Mouse (Mus musculus) heart, adult 2 months (tissue): ENCODE data around the gene Lpcat2. TPM values are rescaled to one million over a fixed set of nuclear protein-coding genes. Genes with fewer than 3 reads are reported as not detected.

Experiments
- DNase-seq, 2 experiments: peaks; one replicate each; pipeline ENCODE4 v3.0.0; 2021
- H3K27ac ChIP-seq: fragments of 200-600 bp; 2 replicates; pipeline ENCODE4 v1.8.1; 2022
- H3K27me3 ChIP-seq: fragments of 200-500 bp; 2 replicates; pipeline ENCODE4 v1.6.1; 2012; ENCODE audit warnings: mild to moderate bottlenecking, low read length, inconsistent platforms, mixed read lengths; ENCODE audit not compliant: control insufficient read depth, insufficient read depth
- H3K36me3 ChIP-seq: fragments of 200-500 bp; 2 replicates; pipeline ENCODE4 v1.6.1; 2012; ENCODE audit warnings: low read length, inconsistent platforms; ENCODE audit not compliant: control insufficient read depth, insufficient read depth
- H3K4me1 ChIP-seq: fragments of 200-500 bp; 2 replicates; pipeline ENCODE4 v1.6.1; 2011; ENCODE audit warnings: low read length; ENCODE audit not compliant: control insufficient read depth, insufficient read depth
- H3K4me3 ChIP-seq: fragments of 200-600 bp; 2 replicates; pipeline ENCODE4 v1.8.1; 2022
- H3K79me2 ChIP-seq: fragments of 200-500 bp; replicated peaks from 2 replicates; pipeline ENCODE4 v1.6.1; 2012; ENCODE audit warnings: mild to moderate bottlenecking, inconsistent platforms, low read length, moderate library complexity, mixed read lengths; ENCODE audit not compliant: control insufficient read depth, insufficient read depth
- H3K9ac ChIP-seq: fragments of 200-500 bp; 2 replicates; pipeline ENCODE4 v1.6.1; 2012; ENCODE audit warnings: low read depth, mild to moderate bottlenecking, control low read depth, inconsistent platforms, low read length, mixed read lengths
- CTCF ChIP-seq: fragments of 200-600 bp; IDR thresholded peaks from 2 replicates; pipeline ENCODE4 v1.8.1; 2022; ENCODE audit warnings: antibody characterized with exemption, mild to moderate bottlenecking, moderate library complexity
- EP300 ChIP-seq: fragments of 200-500 bp; IDR thresholded peaks from 2 replicates; pipeline ENCODE4 v1.6.1; 2011; ENCODE audit warnings: low read depth, low read length, control low read depth; ENCODE audit not compliant: insufficient read depth
- POLR2A ChIP-seq: fragments of 200-500 bp; IDR thresholded peaks from 2 replicates; pipeline ENCODE4 v1.6.1; 2011; ENCODE audit warnings: mild to moderate bottlenecking, low read depth, low read length, control low read depth; ENCODE audit not compliant: insufficient read depth
- WGBS: fragments of 180-500 bp; shearing (Covaris S2); methylation state at CpG from one replicate; pipeline ENCODE4 v1.1.7; 2018; 5-methylcytosine and 5-hydroxymethylcytosine counted together
- intact Hi-C: fragments of 180-260 bp; cut with DNase I; formaldehyde crosslinking; loops from one replicate; pipeline ENCODE4 v1.15.1; 2025
- polyA plus RNA-seq: library from polyadenylated mRNA; depleted of rRNA; stranded (reverse); fragments of >200 nt; gene quantifications from 2 replicates; pipeline ENCODE4 v1.2.3, GENCODE M21; 2012
- total RNA-seq, 2 experiments: library from RNA; stranded (reverse); gene quantifications; 2 replicates each; pipeline ENCODE4 v1.2.3; 2021

The Lpcat2 gene
- total and polyA plus RNA-seq, 3 experiments = 0.72 to 1.4 (median 0.89) TPM

DNA sequence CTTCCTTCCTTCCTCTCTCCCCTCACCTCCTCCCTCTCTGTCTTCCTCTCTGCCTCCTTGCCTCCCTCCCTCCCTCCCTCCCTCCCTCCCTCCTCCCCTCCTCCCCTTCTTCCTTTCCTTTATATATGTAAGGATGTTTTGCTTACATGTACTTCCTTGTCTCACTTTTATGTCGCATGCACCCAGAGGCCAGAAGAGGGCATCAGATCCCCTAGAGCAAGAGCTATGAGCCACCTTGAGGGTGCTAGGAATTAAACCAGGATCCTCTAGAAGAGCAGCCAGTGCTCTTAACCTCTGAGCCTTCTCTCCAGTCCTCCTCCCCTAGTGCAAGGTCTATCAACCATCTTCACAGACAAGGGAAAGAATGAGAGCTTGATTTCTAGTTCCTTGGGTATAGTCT, 40.9 kb downstream of the Lpcat2 start:
- no peaks in the 10 kb centered on the region for H3K79me2 ChIP-seq
- intact Hi-C loops = loop anchor here (5.0 kb wide), 1 partner anchor 101 kb away; no protein-coding TSS in a partner anchor
- TF ChIP-seq CTCF (no peak), POLR2A (no peak), EP300 (no peak)
- no peaks in the 10 kb centered on the region; the same call in 1 of the 2 replicates for H3K4me1 ChIP-seq
- whole genome bisulfite sequencing = 54% methylated on average over 1 of the region's 1 CpGs
- no peak for DNase-seq
- H3K27ac ChIP-seq = no peak overlapping the region
- H3K36me3 ChIP-seq = no peaks in the 10 kb centered on the region
- no peaks in the 10 kb centered on the region for H3K27me3 ChIP-seq
- no peak overlapping the region for H3K9ac ChIP-seq
- no peak overlapping the region for H3K4me3 ChIP-seq

GRCm38 (mm10) chr8:92896611-92897010, 41.5 kb downstream of the Lpcat2 start:
- no peaks in the 10 kb centered on the region for H3K36me3 ChIP-seq
- TF ChIP-seq POLR2A = no peak
- TF ChIP-seq CTCF = no peak
- DNase-seq = no peak
- intact Hi-C loops = loop anchor here (5.0 kb wide), 1 partner anchor 101 kb away; no protein-coding TSS in a partner anchor
- no peak overlapping the region for H3K9ac ChIP-seq
- H3K27ac ChIP-seq = no peak overlapping the region
- no peaks in the 10 kb centered on the region for H3K79me2 ChIP-seq
- no peak overlapping the region for H3K4me3 ChIP-seq
- 39% methylated on average over 5 of the region's 5 CpGs for WGBS
- H3K27me3 ChIP-seq = no peaks in the 10 kb centered on the region
- H3K4me1 ChIP-seq = no peaks in the 10 kb centered on the region; the same call in 1 of the 2 replicates

- Histone ChIP-seq H3K27ac (no peak overlapping the region; the same call in 1 of the 2 replicates), H3K79me2 (no peaks in the 10 kb centered on the region), H3K9ac (no peak overlapping the region), H3K27me3 (no peaks in the 10 kb centered on the region), H3K36me3 (no peaks in the 10 kb centered on the region), H3K4me3 (no peak overlapping the region), H3K4me1 (no peaks in the 10 kb centered on the region; the same call in 1 of the 2 replicates)
- DNase-seq = no peak
- 69% methylated on average over 4 of the region's 4 CpGs for WGBS
- intact Hi-C loops = loop anchor here (5.0 kb wide), 1 partner anchor 100 kb away; no protein-coding TSS in a partner anchor
- TF ChIP-seq EP300 = no peak
- TF ChIP-seq CTCF = no peak
- no peak for TF ChIP-seq POLR2A
Observed at GRCm38 (mm10) chr8:92897794-92898193, 42.7 kb downstream of the Lpcat2 start.

GRCm38 (mm10) chr8:92899590-92899989, 44.5 kb downstream of the Lpcat2 start:
- no peak overlapping the region for H3K9ac ChIP-seq
- no peaks in the 10 kb centered on the region for H3K27me3 ChIP-seq
- TF ChIP-seq EP300 (no peak), POLR2A (no peak), CTCF (no peak)
- H3K27ac ChIP-seq = no peak overlapping the region
- no peaks in the 10 kb centered on the region for H3K79me2 ChIP-seq
- H3K4me3 ChIP-seq = no peak overlapping the region
- 85% methylated on average over 9 of the region's 9 CpGs for WGBS
- H3K36me3 ChIP-seq = no peaks in the 10 kb centered on the region
- DNase-seq = no peak
- intact Hi-C loops = loop anchor here (5.0 kb wide), 1 partner anchor 98 kb away; no protein-coding TSS in a partner anchor
- H3K4me1 ChIP-seq = no peaks in the 10 kb centered on the region; the same call in 1 of the 2 replicates

- H3K27ac ChIP-seq = no peak within 1 kb of the TSS
- no peaks in the 10 kb centered on the region for H3K79me2 ChIP-seq
- no peak within 1 kb of the TSS for H3K4me3 ChIP-seq
- no peaks in the 10 kb centered on the region for H3K27me3 ChIP-seq
- intact Hi-C loops = no loop called here
- no peaks in the 10 kb centered on the region for H3K36me3 ChIP-seq
- no peaks in the 10 kb centered on the region; the same call in 1 of the 2 replicates for H3K4me1 ChIP-seq
- 93% methylated on average over 5 of the region's 5 CpGs for WGBS
- no peak within 1 kb of the TSS for H3K9ac ChIP-seq
- no peak for TF ChIP-seq POLR2A
- TF ChIP-seq EP300 = no peak
- TF ChIP-seq CTCF = no peak
- no peak for DNase-seq
Observed at GRCm38 (mm10) chr8:92901107-92901506, 46.0 kb downstream of the Lpcat2 start, which contains the start of gene Capns2. TSS of gene Capns2 (plus strand) at chr8:92901407.

- TF ChIP-seq CTCF (no peak), POLR2A (no peak), EP300 (no peak)
Observed at GRCm38 (mm10) chr8:92902981-92903380, 47.8 kb downstream of the Lpcat2 start.

More at GRCm38 (mm10) chr8:92902981-92903380, 47.8 kb downstream of the Lpcat2 start:
- no peaks in the 10 kb centered on the region for H3K27me3 ChIP-seq
- no peaks in the 10 kb centered on the region for H3K79me2 ChIP-seq
- WGBS = 61% methylated on average over 2 of the region's 2 CpGs
- H3K27ac ChIP-seq = no peak overlapping the region
- H3K36me3 ChIP-seq = no peaks in the 10 kb centered on the region
- H3K4me1 ChIP-seq = no peaks in the 10 kb centered on the region
- no peak overlapping the region for H3K9ac ChIP-seq
- peak in 1 of 2 experiments; percentile 23 for DNase-seq
- no peak overlapping the region for H3K4me3 ChIP-seq
- intact Hi-C loops = no loop called here
